Mouse (Mus musculus) heart, embryonic 16.5 days (tissue): ENCODE measurements at regions not wholly inside any gene's neighbourhood (a gene's known extent, or its start where the extent isn't known, plus 50 kb on each side); places are given as distances from the start of the nearest gene placed in this dataset.

ENCODE experiments used
- ATAC-seq: fragments of 200-750 bp; cut with Nextera tagmentation; replicated peaks from 2 replicates; pipeline ENCODE4 v1.8.0; 2017; ENCODE audit warnings: moderate number of reproducible peaks; ENCODE audit not compliant: insufficient read depth, low FRiP score; ENCODE audit errors: extremely low read depth
- H3K27ac ChIP-seq: fragments of 300-500 bp; sonication (generic); 2 replicates; pipeline ENCODE4 v1.5.1; 2014; ENCODE audit warnings: mild to moderate bottlenecking, low read length, control low read depth, moderate library complexity
- H3K27me3 ChIP-seq: fragments of 300-500 bp; sonication (generic); 2 replicates; pipeline ENCODE4 v1.6.1; 2014; ENCODE audit warnings: low read length, mixed read lengths; ENCODE audit not compliant: control insufficient read depth, insufficient read depth
- H3K36me3 ChIP-seq: fragments of 300-500 bp; sonication (generic); 2 replicates; pipeline ENCODE4 v1.6.1; 2014; ENCODE audit not compliant: control insufficient read depth, insufficient read depth
- H3K4me1 ChIP-seq: fragments of 300-500 bp; sonication (generic); 2 replicates; pipeline ENCODE4 v1.6.1; 2014; ENCODE audit warnings: low read length, mixed read lengths; ENCODE audit not compliant: control insufficient read depth, insufficient read depth
- H3K4me2 ChIP-seq: fragments of 300-500 bp; sonication (generic); 2 replicates; pipeline ENCODE4 v1.6.1; 2014; ENCODE audit warnings: low read depth, mild to moderate bottlenecking, control low read depth, low read length
- H3K4me3 ChIP-seq: fragments of 300-500 bp; sonication (generic); 2 replicates; pipeline ENCODE4 v1.5.1; 2014; ENCODE audit warnings: mild to moderate bottlenecking, control low read depth, low read length
- H3K9ac ChIP-seq: fragments of 300-500 bp; sonication (generic); 2 replicates; pipeline ENCODE4 v1.6.1; 2014; ENCODE audit warnings: low read length, control low read depth
- H3K9me3 ChIP-seq: fragments of 300-500 bp; sonication (generic); replicated peaks from 2 replicates; pipeline ENCODE4 v1.6.1; 2016; ENCODE audit warnings: low read length; ENCODE audit not compliant: control insufficient read depth
- WGBS: fragments of 180-500 bp; shearing (Covaris S2); extraction: QIAGEN DNeasy Blood & Tissue Kit; methylation state at CpG from one replicate; pipeline ENCODE4 v1.1.7; 2014; 5-methylcytosine and 5-hydroxymethylcytosine counted together

GRCm38 (mm10) chr4:7753931-7754330 lies 484.9 kb downstream of the Car8 start:
- WGBS: 67% methylated on average over 4 of the region's 4 CpGs

GRCm38 (mm10) chr4:7751208-7751607 lies 487.6 kb downstream of the Car8 start:
- WGBS: 69% methylated on average over 1 of the region's 1 CpGs

More at GRCm38 (mm10) chr4:7753931-7754330, 484.9 kb downstream of the Car8 start:
- H3K27me3 ChIP-seq: no peaks in the 10 kb centered on the region
- no peak overlapping the region for H3K27ac ChIP-seq
- H3K4me1 ChIP-seq: no peaks in the 10 kb centered on the region
- no peak overlapping the region for H3K4me2 ChIP-seq
- H3K36me3 ChIP-seq: no peaks in the 10 kb centered on the region
- no peaks in the 10 kb centered on the region for H3K9me3 ChIP-seq
- no peak for ATAC-seq
- H3K4me3 ChIP-seq: no peak overlapping the region
- H3K9ac ChIP-seq: no peak overlapping the region

GRCm38 (mm10) chr4:7722893-7723292 lies 515.9 kb downstream of the Car8 start:
- H3K4me1 ChIP-seq: no peaks in the 10 kb centered on the region
- H3K36me3 ChIP-seq: no peaks in the 10 kb centered on the region
- H3K27me3 ChIP-seq: no peaks in the 10 kb centered on the region
- H3K27ac ChIP-seq: no peak overlapping the region
- no peak overlapping the region for H3K4me2 ChIP-seq
- no peak overlapping the region for H3K9ac ChIP-seq
- ATAC-seq: no peak
- H3K9me3 ChIP-seq: no peaks in the 10 kb centered on the region
- H3K4me3 ChIP-seq: no peak overlapping the region

More at GRCm38 (mm10) chr4:7751208-7751607, 487.6 kb downstream of the Car8 start:
- Histone ChIP-seq H3K27ac (no peak overlapping the region), H3K27me3 (no peaks in the 10 kb centered on the region), H3K9ac (no peak overlapping the region), H3K36me3 (no peaks in the 10 kb centered on the region), H3K4me3 (no peak overlapping the region), H3K4me2 (no peak overlapping the region), H3K9me3 (no peaks in the 10 kb centered on the region), H3K4me1 (no peaks in the 10 kb centered on the region)
- no peak for ATAC-seq

- Histone ChIP-seq H3K36me3 (no peaks in the 10 kb centered on the region), H3K27ac (no peak overlapping the region), H3K27me3 (no peaks in the 10 kb centered on the region), H3K9ac (no peak overlapping the region), H3K4me1 (no peaks in the 10 kb centered on the region), H3K4me3 (no peak overlapping the region), H3K9me3 (no peaks in the 10 kb centered on the region), H3K4me2 (no peak overlapping the region)
- no peak for ATAC-seq
- WGBS: 82% methylated on average over 4 of the region's 4 CpGs
These were observed 550.3 kb downstream of the Car8 start for GRCm38 (mm10) chr4:7688516-7688915.

GRCm38 (mm10) chr4:7687231-7687630 lies 551.6 kb downstream of the Car8 start:
- 57% methylated on average over 1 of the region's 1 CpGs for WGBS
- H3K36me3 ChIP-seq: no peaks in the 10 kb centered on the region
- ATAC-seq: no peak
- H3K27me3 ChIP-seq: no peaks in the 10 kb centered on the region
- no peak overlapping the region for H3K4me3 ChIP-seq
- no peaks in the 10 kb centered on the region for H3K4me1 ChIP-seq
- H3K9ac ChIP-seq: no peak overlapping the region
- no peaks in the 10 kb centered on the region for H3K9me3 ChIP-seq
- H3K27ac ChIP-seq: no peak overlapping the region
- H3K4me2 ChIP-seq: no peak overlapping the region

GRCm38 (mm10) chr4:7670795-7671105 lies 568.1 kb downstream of the Car8 start:
- no peaks in the 10 kb centered on the region for H3K27me3 ChIP-seq
- 0 out of 2 replicates have a peak, but pooled peaks cover 2% of the 10 kb centered on the region for H3K4me1 ChIP-seq
- WGBS: 81% methylated on average over 4 of the region's 4 CpGs
- H3K4me2 ChIP-seq: no peak overlapping the region
- H3K9me3 ChIP-seq: no peaks in the 10 kb centered on the region; the same call in 1 of the 2 replicates
- no peaks in the 10 kb centered on the region for H3K36me3 ChIP-seq
- H3K4me3 ChIP-seq: no peak overlapping the region
- no peak overlapping the region for H3K27ac ChIP-seq
- ATAC-seq: no peak
- H3K9ac ChIP-seq: no peak overlapping the region

- no peaks in the 10 kb centered on the region for H3K27me3 ChIP-seq
- 53% methylated on average over 4 of the region's 4 CpGs for WGBS
- no peaks in the 10 kb centered on the region; the same call in 1 of the 2 replicates for H3K9me3 ChIP-seq
- no peak overlapping the region for H3K27ac ChIP-seq
- H3K4me3 ChIP-seq: no peak overlapping the region
- no peak overlapping the region for H3K9ac ChIP-seq
- H3K4me1 ChIP-seq: 0 out of 2 replicates have a peak, but pooled peaks cover 2% of the 10 kb centered on the region
- no peak for ATAC-seq
- no peaks in the 10 kb centered on the region for H3K36me3 ChIP-seq
- no peak overlapping the region for H3K4me2 ChIP-seq
These were observed 568.6 kb downstream of the Car8 start for GRCm38 (mm10) chr4:7669992-7670794.

GRCm38 (mm10) chr4:7666935-7667594 lies 571.8 kb downstream of the Car8 start:
- Histone ChIP-seq H3K4me1 (0 out of 2 replicates have a peak, but pooled peaks cover 2% of the 10 kb centered on the region), H3K9me3 (no peaks in the 10 kb centered on the region), H3K4me3 (no peak overlapping the region), H3K4me2 (peak overlapping the region; percentile 13; the same call in 1 of the 2 replicates), H3K27ac (no peak overlapping the region), H3K36me3 (no peaks in the 10 kb centered on the region), H3K9ac (no peak overlapping the region), H3K27me3 (no peaks in the 10 kb centered on the region)
- 45% methylated on average over 7 of the region's 7 CpGs for WGBS
- ATAC-seq: peak; percentile 41; the same call in 1 of the 2 replicates

- H3K27me3 ChIP-seq: no peaks in the 10 kb centered on the region
- no peaks in the 10 kb centered on the region for H3K36me3 ChIP-seq
- H3K4me2 ChIP-seq: no peak overlapping the region
- no peaks in the 10 kb centered on the region for H3K9me3 ChIP-seq
- no peak overlapping the region for H3K9ac ChIP-seq
- H3K4me1 ChIP-seq: no peaks in the 10 kb centered on the region
- no peak for ATAC-seq
- H3K27ac ChIP-seq: no peak overlapping the region
- H3K4me3 ChIP-seq: no peak overlapping the region
- 78% methylated on average over 8 of the region's 8 CpGs for WGBS
These were observed 595.8 kb downstream of the Car8 start for GRCm38 (mm10) chr4:7642878-7643590.
